Mouse (Mus musculus): Measurements from ENCODE around the gene Olfr544. TPM values are rescaled to one million over a fixed set of nuclear protein-coding genes. Genes with fewer than 3 reads are reported as not detected.
"Not testable (repeated sequence)": the region's sequence is repeated elsewhere in the genome, so short reads cannot be mapped to it uniquely, and the experiment has no call there.

Olfr544 gene
- total and polyA plus RNA-seq, 3 experiments = not detected

- Histone ChIP-seq H3K36me3 (ENCODE audit: control insufficient read depth, insufficient read depth, low read length) (no peaks in the 10 kb centered on the region), H3K4me1 (ENCODE audit: control insufficient read depth, insufficient read depth, low read length) (no peaks in the 10 kb centered on the region), H3K27ac (no peak overlapping the region), H3K79me2 (replicated peaks; ENCODE audit: control insufficient read depth, insufficient read depth, low read length) (no peaks in the 10 kb centered on the region), H3K27me3 (ENCODE audit: control insufficient read depth, insufficient read depth, low read length) (no peaks in the 10 kb centered on the region), H3K4me3 (no peak overlapping the region), H3K9ac (ENCODE audit: low read depth, low read length) (no peak overlapping the region)
- TF ChIP-seq POLR2A (IDR thresholded peaks at IDR 0.05; ENCODE audit: insufficient read depth, low read depth, low read length) = no peak
- no peak for TF ChIP-seq EP300 (IDR thresholded peaks at IDR 0.05; ENCODE audit: insufficient read depth, low read depth, low read length)
- TF ChIP-seq CTCF (IDR thresholded peaks at IDR 0.05) = no peak
- intact Hi-C loops (cut with DNase I) = loop anchor here (10.0 kb wide), 1 partner anchor 1303 kb away; no protein-coding TSS in a partner anchor
- 62% methylated on average over 5 of the region's 5 CpGs for WGBS
- no peak for DNase-seq
Measured at GRCm38 (mm10) chr7:102501986-102502385, 13.9 kb upstream of the Olfr544 start.

DNA sequence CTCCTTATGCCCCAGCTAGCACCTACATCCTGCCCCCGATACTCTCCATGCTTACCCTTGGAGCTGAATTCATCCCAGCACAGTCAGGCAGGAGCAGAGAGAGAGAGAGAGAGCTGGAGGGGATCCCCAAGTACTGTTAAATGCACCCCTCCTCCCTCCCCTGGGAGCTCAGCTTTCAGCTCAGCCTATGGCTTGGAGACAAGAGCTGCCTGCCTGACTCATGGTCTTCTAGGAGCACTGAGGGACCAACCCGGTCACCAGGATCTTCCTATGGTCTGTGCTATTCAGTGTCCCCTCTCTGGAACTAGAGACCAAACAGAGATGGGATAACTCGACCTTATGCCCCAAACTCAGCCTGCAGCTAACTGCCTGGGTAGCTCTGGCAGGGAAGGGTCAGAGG lies 11.4 kb upstream of the Olfr544 start, which contains the start of gene Olfr545:
Gene Olfr545, minus strand, starts transcription at position 101 of the 400 bp plus-strand sequence.
- no peak for TF ChIP-seq POLR2A (IDR thresholded peaks at IDR 0.05; ENCODE audit: insufficient read depth, low read depth, low read length)
- no peak for TF ChIP-seq EP300 (IDR thresholded peaks at IDR 0.05; ENCODE audit: insufficient read depth, low read depth, low read length)
- TF ChIP-seq CTCF (IDR thresholded peaks at IDR 0.05) = no peak
- no peaks in the 10 kb centered on the region for H3K79me2 ChIP-seq (replicated peaks; ENCODE audit: control insufficient read depth, insufficient read depth, low read length)
- H3K4me3 ChIP-seq = no peak within 1 kb of the TSS
- H3K27me3 ChIP-seq (ENCODE audit: control insufficient read depth, insufficient read depth, low read length) = no peaks in the 10 kb centered on the region
- WGBS = 61% methylated on average over 3 of the region's 3 CpGs
- H3K36me3 ChIP-seq (ENCODE audit: control insufficient read depth, insufficient read depth, low read length) = no peaks in the 10 kb centered on the region
- H3K4me1 ChIP-seq (ENCODE audit: control insufficient read depth, insufficient read depth, low read length) = no peaks in the 10 kb centered on the region
- no peak within 1 kb of the TSS for H3K27ac ChIP-seq
- intact Hi-C loops (cut with DNase I) = no loop called here
- DNase-seq = no peak
- no peak within 1 kb of the TSS for H3K9ac ChIP-seq (ENCODE audit: low read depth, low read length)

- H3K9ac ChIP-seq (ENCODE audit: low read depth, low read length); H3K27me3 ChIP-seq (ENCODE audit: control insufficient read depth, insufficient read depth, low read length); H3K79me2 ChIP-seq (replicated peaks; ENCODE audit: control insufficient read depth, insufficient read depth, low read length); DNase-seq; H3K36me3 ChIP-seq (ENCODE audit: control insufficient read depth, insufficient read depth, low read length); H3K4me1 ChIP-seq (ENCODE audit: control insufficient read depth, insufficient read depth, low read length); intact Hi-C loops (cut with DNase I); H3K27ac ChIP-seq; H3K4me3 ChIP-seq: not testable (repeated sequence)
- 39% methylated on average over 7 of the region's 7 CpGs for WGBS
Measured at GRCm38 (mm10) chr7:102494416-102494815, 6.3 kb upstream of the Olfr544 start.

DNA sequence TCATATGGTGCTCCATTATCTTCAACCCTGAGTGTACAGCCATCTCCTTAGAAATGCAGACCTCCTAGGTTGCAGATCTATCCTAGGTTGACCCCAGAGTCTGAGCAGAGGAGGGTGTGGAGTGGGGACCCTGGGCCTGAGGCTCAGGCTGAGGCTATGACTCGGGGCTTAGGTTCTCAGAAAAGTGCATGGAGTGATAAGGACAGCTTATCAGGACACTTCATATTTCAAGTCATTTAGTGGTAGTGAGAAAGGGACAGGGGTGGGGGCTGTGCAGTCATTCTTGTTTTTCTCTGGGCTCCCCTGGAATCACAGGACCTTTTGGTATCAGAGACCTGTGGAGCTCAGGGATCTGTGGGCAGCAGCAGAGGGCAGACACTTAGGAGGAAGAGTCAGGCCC lies 2.0 kb downstream of the Olfr544 start:
- 61% methylated on average over 1 of the region's 1 CpGs for WGBS
- no peaks in the 10 kb centered on the region for H3K4me1 ChIP-seq (ENCODE audit: control insufficient read depth, insufficient read depth, low read length)
- H3K4me3 ChIP-seq = no peak overlapping the region
- no peak overlapping the region for H3K27ac ChIP-seq
- intact Hi-C loops (cut with DNase I) = no loop called here
- H3K79me2 ChIP-seq (replicated peaks; ENCODE audit: control insufficient read depth, insufficient read depth, low read length) = no peaks in the 10 kb centered on the region
- DNase-seq = no peak
- H3K9ac ChIP-seq (ENCODE audit: low read depth, low read length) = no peak overlapping the region
- H3K36me3 ChIP-seq (ENCODE audit: control insufficient read depth, insufficient read depth, low read length) = no peaks in the 10 kb centered on the region
- TF ChIP-seq POLR2A (IDR thresholded peaks at IDR 0.05; ENCODE audit: insufficient read depth, low read depth, low read length) (no peak), CTCF (IDR thresholded peaks at IDR 0.05) (no peak)
- no peaks in the 10 kb centered on the region for H3K27me3 ChIP-seq (ENCODE audit: control insufficient read depth, insufficient read depth, low read length)

- H3K36me3 ChIP-seq (ENCODE audit: control insufficient read depth, insufficient read depth, low read length); H3K27me3 ChIP-seq (ENCODE audit: control insufficient read depth, insufficient read depth, low read length); H3K4me1 ChIP-seq (ENCODE audit: control insufficient read depth, insufficient read depth, low read length); H3K4me3 ChIP-seq; DNase-seq; H3K9ac ChIP-seq (ENCODE audit: low read depth, low read length); H3K79me2 ChIP-seq (replicated peaks; ENCODE audit: control insufficient read depth, insufficient read depth, low read length); H3K27ac ChIP-seq; intact Hi-C loops (cut with DNase I): not testable (repeated sequence)
- 72% methylated on average over 8 of the region's 8 CpGs for WGBS
Measured at GRCm38 (mm10) chr7:102484766-102485165, 3.3 kb downstream of the Olfr544 start.

DNA sequence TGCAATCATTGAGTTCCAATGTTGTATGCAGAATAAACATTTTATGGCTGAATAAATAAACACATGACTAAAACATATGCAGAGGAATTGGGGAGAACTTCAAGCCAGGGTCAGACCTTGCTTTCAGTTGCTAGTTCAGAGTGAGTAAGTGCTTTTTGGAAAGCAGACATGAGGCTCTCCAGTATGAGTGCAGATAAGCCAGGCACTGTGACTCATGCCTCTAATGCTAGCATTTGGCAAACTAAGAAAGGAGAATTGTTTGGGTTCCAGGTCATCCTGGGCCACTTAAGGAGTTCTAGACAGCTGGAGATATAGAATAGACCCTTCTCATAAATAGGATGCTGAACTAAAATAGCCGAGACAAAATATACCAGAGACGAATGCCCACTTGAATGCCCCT lies 4.4 kb downstream of the Olfr544 start:
- no peak for DNase-seq
- TF ChIP-seq POLR2A (IDR thresholded peaks at IDR 0.05; ENCODE audit: insufficient read depth, low read depth, low read length) (no peak), CTCF (IDR thresholded peaks at IDR 0.05) (no peak), EP300 (IDR thresholded peaks at IDR 0.05; ENCODE audit: insufficient read depth, low read depth, low read length) (no peak)
- Histone ChIP-seq H3K27ac (no peak overlapping the region), H3K27me3 (ENCODE audit: control insufficient read depth, insufficient read depth, low read length) (no peaks in the 10 kb centered on the region), H3K9ac (ENCODE audit: low read depth, low read length) (no peak overlapping the region), H3K79me2 (replicated peaks; ENCODE audit: control insufficient read depth, insufficient read depth, low read length) (no peaks in the 10 kb centered on the region), H3K4me1 (ENCODE audit: control insufficient read depth, insufficient read depth, low read length) (peaks cover 3% of the 10 kb centered on the region), H3K4me3 (no peak overlapping the region), H3K36me3 (ENCODE audit: control insufficient read depth, insufficient read depth, low read length) (no peaks in the 10 kb centered on the region)
- intact Hi-C loops (cut with DNase I) = no loop called here
- 40% methylated on average over 2 of the region's 2 CpGs for WGBS

DNA sequence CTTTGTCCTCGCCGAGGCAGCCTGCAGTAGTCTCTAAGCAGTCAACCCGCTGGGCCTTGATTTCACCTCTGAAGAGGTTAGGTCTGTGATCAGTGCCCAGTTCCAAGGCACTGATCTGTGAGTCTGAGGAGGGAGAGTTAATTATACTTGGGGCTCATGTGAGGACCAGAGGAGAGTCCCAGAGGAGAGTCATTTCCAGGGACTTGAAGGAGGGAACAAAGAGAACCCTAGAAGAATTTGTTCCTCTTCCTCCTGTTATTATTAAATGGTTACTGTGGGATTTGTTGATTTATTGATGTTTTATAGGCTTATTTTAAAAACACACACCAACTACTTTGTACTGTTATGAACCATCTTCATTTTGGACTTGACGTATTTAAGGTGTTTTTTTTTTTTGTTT lies 6.5 kb downstream of the Olfr544 start, which contains the start of gene Olfr543:
Gene Olfr543, minus strand, starts transcription at position 101 of the 400 bp plus-strand sequence.
- no peak for TF ChIP-seq POLR2A (IDR thresholded peaks at IDR 0.05; ENCODE audit: insufficient read depth, low read depth, low read length)
- no peak for TF ChIP-seq EP300 (IDR thresholded peaks at IDR 0.05; ENCODE audit: insufficient read depth, low read depth, low read length)
- no peak for TF ChIP-seq CTCF (IDR thresholded peaks at IDR 0.05)

More for the DNA sequence above, 6.5 kb downstream of the Olfr544 start, which contains the start of gene Olfr543:
- Histone ChIP-seq H3K4me1 (ENCODE audit: control insufficient read depth, insufficient read depth, low read length) (peaks cover 3% of the 10 kb centered on the region), H3K36me3 (ENCODE audit: control insufficient read depth, insufficient read depth, low read length) (no peaks in the 10 kb centered on the region), H3K9ac (ENCODE audit: low read depth, low read length) (no peak within 1 kb of the TSS), H3K27ac (no peak within 1 kb of the TSS), H3K27me3 (ENCODE audit: control insufficient read depth, insufficient read depth, low read length) (no peaks in the 10 kb centered on the region), H3K79me2 (replicated peaks; ENCODE audit: control insufficient read depth, insufficient read depth, low read length) (no peaks in the 10 kb centered on the region), H3K4me3 (no peak within 1 kb of the TSS)
- WGBS = 98% methylated on average over 4 of the region's 4 CpGs
- no peak for DNase-seq
- intact Hi-C loops (cut with DNase I) = no loop called here

All from heart, adult 2 months (tissue).